Mouse (Mus musculus) heart, embryonic 10.5 days (tissue): ENCODE results near the gene Abi2. TPM values are rescaled to one million over a fixed set of nuclear protein-coding genes. Genes with fewer than 3 reads are reported as not detected.

Source experiments
- DNase-seq: peaks from one replicate; pipeline ENCODE4 v3.0.0-alpha.2; 2017; ENCODE audit warnings: low spot score
- H3K27ac ChIP-seq: fragments of 300-500 bp; sonication (generic); 2 replicates; pipeline ENCODE4 v1.5.1; 2016; ENCODE audit warnings: mild to moderate bottlenecking
- H3K27me3 ChIP-seq: fragments of 300-500 bp; sonication (generic); 2 replicates; pipeline ENCODE4 v1.6.1; 2016; ENCODE audit warnings: mild to moderate bottlenecking; ENCODE audit not compliant: poor library complexity, insufficient read depth, severe bottlenecking
- H3K36me3 ChIP-seq: fragments of 300-500 bp; sonication (generic); 2 replicates; pipeline ENCODE4 v1.6.1; 2016; ENCODE audit warnings: mild to moderate bottlenecking, moderate library complexity
- H3K4me1 ChIP-seq: fragments of 300-500 bp; sonication (generic); 2 replicates; pipeline ENCODE4 v1.6.1; 2016; ENCODE audit warnings: mild to moderate bottlenecking
- H3K4me3 ChIP-seq: fragments of 300-500 bp; sonication (generic); 2 replicates; pipeline ENCODE4 v1.5.1; 2016; ENCODE audit warnings: mild to moderate bottlenecking, moderate library complexity
- H3K9me3 ChIP-seq: fragments of 300-500 bp; sonication (generic); 2 replicates; pipeline ENCODE4 v1.6.1; 2016; ENCODE audit warnings: mild to moderate bottlenecking, moderate library complexity
- WGBS: fragments of 180-500 bp; shearing (Covaris S2); methylation state at CpG from one replicate; pipeline ENCODE4 v1.1.7; 2016; 5-methylcytosine and 5-hydroxymethylcytosine counted together
- polyA plus RNA-seq: library from polyadenylated mRNA; unstranded; fragments of >200 nt; fragmentation: Nextera tagmentation; extraction: Ambion mirVana; gene quantifications from 2 replicates; pipeline ENCODE4 v1.2.1, GENCODE M21; 2016

Abi2 gene
- 36.4 and 46.6 TPM in 2 replicates for polyA plus RNA-seq

DNA sequence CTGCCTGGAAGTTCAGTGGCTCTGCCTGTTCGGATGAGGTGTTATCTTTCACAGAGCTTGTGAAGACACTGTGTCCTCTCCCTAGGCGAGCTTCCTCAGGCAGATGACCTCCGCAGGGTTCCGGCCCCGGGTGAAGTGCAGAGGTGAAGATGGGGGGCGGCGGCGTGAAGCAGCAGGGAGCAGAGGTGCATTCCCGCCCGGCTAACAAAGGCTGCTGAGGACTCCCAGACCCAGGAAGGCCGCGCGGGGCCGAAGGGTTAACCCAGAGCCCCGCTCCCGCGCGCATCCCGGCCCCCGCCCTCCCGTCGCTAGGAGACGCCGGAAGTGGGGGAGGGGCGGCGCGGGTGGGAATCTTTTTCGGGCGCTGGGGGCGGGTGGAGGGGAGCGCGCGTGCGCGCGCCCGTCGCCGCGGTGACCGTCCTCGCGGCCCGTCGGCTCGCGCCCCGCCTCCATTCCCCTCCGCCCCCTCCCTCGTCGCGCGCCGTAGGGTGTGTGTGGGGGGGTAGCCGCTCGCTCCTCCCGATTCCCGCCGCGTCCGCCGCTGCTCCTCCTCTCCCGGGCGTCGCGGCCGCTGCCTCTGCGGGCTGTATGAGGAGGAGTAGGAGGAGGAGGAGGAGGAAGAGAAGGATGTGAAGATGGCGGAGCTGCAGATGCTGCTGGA lies at the start of gene Abi2:
Abi2 (plus strand) TSS at position 452 of the 661 bp plus-strand sequence.
- peak; percentile 94 for DNase-seq
- Histone ChIP-seq H3K27me3 (no peaks in the 10 kb centered on the region), H3K4me3 (peak within 1 kb of the TSS; percentile 96), H3K27ac (peak within 1 kb of the TSS; percentile 98), H3K36me3 (no peaks in the 10 kb centered on the region), H3K4me1 (peaks cover 22% of the 10 kb centered on the region), H3K9me3 (no peaks in the 10 kb centered on the region)
- under 1% methylated on average over 52 of the region's 69 CpGs for WGBS

DNA sequence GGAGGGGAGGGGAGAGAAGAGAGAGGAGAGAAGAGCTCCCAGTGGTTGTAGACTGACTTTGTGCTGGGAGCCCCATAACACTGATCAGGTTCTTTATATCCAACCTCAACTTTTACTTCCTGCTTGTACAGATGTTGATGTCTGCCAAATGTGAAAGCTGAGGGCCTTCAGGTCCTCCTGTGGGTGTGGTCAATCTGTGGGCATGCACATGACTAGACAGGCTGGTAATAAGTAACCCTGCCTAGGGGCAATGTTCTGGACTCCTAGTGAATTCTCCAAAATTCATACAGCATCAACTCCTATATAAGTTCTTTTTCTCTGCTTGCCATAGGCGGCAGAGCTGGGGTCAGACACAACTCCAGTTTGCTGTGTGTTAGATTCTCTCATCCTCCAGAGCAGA lies 47.8 kb upstream of the Abi2 start:
- no peak overlapping the region for H3K4me3 ChIP-seq
- DNase-seq: no peak
- H3K4me1 ChIP-seq: no peaks in the 10 kb centered on the region
- 87% methylated on average over 1 of the region's 1 CpGs for WGBS
- H3K36me3 ChIP-seq: peaks cover 50% of the 10 kb centered on the region
- no peaks in the 10 kb centered on the region for H3K9me3 ChIP-seq
- H3K27ac ChIP-seq: no peak overlapping the region
- H3K27me3 ChIP-seq: no peaks in the 10 kb centered on the region

DNA sequence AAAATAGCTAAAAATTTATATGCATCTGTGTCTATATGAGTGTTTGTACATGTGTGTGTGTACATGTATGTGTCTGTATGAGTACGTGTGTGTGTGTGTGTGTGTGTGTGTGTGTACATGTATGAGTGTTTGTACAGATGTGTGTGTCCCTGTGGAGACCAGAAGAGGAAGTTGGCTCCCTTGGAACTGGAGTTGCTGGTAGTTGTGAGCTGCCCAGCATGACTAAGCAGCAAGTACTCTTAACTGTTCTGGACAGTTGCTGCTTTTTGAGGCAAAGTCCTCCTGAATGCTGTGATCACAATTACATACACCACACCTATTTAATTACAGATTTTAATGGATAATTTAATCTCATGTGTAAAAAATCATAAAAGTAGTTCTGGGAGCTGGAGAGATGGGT lies 32.9 kb upstream of the Abi2 start:
- no peak for DNase-seq
- H3K27ac ChIP-seq: no peak overlapping the region
- H3K4me3 ChIP-seq: no peak overlapping the region
- H3K36me3 ChIP-seq: peaks cover 94% of the 10 kb centered on the region
- no peaks in the 10 kb centered on the region for H3K4me1 ChIP-seq
- no peaks in the 10 kb centered on the region for H3K27me3 ChIP-seq
- WGBS: 86% methylated on average over 1 of the region's 1 CpGs
- H3K9me3 ChIP-seq: no peaks in the 10 kb centered on the region

DNA sequence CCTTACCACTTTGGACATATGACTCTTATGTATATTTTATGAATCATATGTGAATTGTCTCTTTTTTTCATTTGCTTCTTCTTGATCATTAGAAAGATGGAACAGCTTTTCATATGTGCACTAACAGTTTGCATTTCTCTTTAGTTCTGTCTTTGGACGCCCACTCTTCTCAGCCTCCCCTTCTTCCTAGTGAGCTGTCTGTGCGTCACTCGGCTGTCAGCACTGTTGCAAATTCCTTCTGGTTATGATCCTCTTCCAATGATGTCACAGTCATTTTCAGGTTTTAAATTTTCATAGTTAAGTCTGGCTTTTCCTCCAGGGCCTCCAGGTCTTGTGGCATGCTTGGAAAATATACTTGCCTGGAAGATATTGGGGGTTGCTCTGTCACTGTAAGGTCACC lies 27.5 kb upstream of the Abi2 start:
- no peak for DNase-seq
- Histone ChIP-seq H3K36me3 (peaks cover 79% of the 10 kb centered on the region), H3K9me3 (no peaks in the 10 kb centered on the region), H3K4me3 (no peak overlapping the region), H3K27ac (no peak overlapping the region), H3K4me1 (no peaks in the 10 kb centered on the region), H3K27me3 (no peaks in the 10 kb centered on the region)
- 92% methylated on average over 3 of the region's 3 CpGs for WGBS

DNA sequence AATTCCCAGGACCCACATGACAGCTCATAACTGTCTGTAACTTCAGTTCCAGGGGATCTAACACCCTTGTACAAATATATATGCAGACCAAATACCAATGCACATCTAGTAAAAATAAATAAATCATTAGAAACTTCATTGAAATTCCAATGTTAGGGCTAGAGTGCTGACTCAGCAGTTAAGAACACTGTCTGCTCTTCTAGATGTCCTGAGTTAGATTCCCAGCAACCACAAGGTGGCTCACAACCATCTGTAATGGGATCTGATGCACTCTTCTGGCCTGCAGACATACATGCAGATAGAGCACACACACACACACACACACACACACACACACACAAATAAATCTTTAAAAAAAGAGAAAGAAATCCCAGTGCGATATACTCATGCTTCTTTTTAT lies 4.6 kb upstream of the Abi2 start:
- no peak overlapping the region for H3K27ac ChIP-seq
- H3K27me3 ChIP-seq: no peaks in the 10 kb centered on the region
- WGBS: 87% methylated on average over 1 of the region's 1 CpGs
- no peak for DNase-seq
- no peak overlapping the region for H3K4me3 ChIP-seq
- no peaks in the 10 kb centered on the region for H3K36me3 ChIP-seq
- H3K9me3 ChIP-seq: no peaks in the 10 kb centered on the region
- H3K4me1 ChIP-seq: peaks cover 19% of the 10 kb centered on the region

DNA sequence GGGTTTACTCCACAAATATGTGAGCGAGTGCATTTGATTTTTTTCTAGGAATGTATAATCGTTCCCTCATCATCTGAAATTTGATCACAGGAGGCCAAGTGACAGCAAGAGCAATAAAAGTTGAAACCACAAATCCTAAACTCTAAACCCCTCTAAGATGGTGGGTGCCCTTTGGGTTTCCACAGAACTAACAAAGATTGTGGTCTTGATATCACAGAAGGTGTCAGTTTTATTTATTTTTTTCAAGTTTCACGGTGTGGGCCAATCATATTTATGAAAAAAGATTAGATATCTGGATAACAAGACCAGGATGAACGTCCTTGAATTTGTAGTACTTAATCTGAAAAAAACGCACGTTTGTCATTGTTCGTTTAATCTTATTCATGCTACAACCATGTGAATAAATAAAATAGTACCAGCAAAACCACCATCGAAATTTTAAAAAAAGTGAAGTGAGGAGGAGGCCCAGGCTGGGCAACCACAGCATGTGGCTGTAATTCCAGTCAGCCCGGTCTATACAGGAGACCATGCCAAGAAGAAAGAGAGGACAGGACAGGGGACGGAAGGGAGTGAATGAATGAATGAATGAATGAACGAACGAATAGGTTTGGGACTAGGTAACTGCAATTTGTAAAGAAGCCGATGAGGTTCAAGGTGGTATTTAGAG lies 785 bp upstream of the Abi2 start:
- H3K4me3 ChIP-seq: peak overlapping the region; percentile 96
- no peak for DNase-seq
- peak overlapping the region; percentile 98 for H3K27ac ChIP-seq
- no peaks in the 10 kb centered on the region for H3K9me3 ChIP-seq
- no peaks in the 10 kb centered on the region for H3K27me3 ChIP-seq
- no peaks in the 10 kb centered on the region for H3K36me3 ChIP-seq
- H3K4me1 ChIP-seq: peaks cover 22% of the 10 kb centered on the region
- WGBS: 18% methylated on average over 13 of the region's 13 CpGs

DNA sequence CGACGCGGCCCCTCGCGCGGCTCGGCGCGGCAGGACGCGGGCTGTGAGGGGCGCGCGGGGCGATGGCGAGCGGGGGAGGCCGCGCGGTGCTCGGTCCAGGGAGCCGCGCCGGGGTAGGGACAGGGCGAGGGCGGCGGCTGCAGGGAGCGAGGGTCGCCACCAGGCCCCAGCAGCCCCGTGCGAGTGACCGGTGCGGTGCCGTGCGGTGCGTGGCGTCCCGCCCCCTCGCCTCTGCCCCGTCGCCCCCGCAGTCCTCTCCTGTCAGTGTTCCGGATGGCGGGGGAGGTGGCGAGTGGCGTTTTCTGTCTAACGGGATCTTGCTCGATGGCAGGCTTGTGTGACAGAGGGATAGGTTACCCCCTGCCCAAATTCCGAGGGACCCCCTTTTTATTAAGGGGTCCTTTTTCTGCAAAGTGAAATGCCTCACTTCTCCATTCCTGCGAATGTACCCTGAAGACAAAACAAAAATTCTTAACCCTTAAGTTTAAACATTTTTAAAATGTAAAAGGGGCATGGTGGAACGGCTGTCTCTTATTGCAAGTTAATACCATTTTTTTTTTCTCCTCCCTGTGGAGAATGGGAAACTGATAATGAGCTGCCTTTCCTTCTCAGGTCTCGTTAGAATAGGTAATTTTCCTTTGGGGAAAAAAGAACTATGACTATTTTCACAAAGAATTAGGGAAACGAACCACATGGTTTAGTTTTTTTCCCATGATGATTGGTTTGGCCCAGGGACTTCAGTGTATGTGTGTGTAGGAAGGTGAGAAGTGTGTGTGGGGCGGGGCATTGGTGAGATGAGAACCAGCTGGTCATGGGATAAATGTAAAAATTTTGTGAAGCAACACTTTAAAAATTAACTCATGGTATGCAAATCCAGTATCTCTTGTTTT lies 754 bp downstream of the Abi2 start:
- H3K4me1 ChIP-seq: peaks cover 22% of the 10 kb centered on the region
- peak; percentile 78 for DNase-seq
- 1% methylated on average over 53 of the region's 54 CpGs for WGBS
- no peaks in the 10 kb centered on the region for H3K9me3 ChIP-seq
- H3K27me3 ChIP-seq: no peaks in the 10 kb centered on the region
- no peaks in the 10 kb centered on the region for H3K36me3 ChIP-seq
- peak overlapping the region; percentile 96 for H3K4me3 ChIP-seq
- H3K27ac ChIP-seq: peak overlapping the region; percentile 98

DNA sequence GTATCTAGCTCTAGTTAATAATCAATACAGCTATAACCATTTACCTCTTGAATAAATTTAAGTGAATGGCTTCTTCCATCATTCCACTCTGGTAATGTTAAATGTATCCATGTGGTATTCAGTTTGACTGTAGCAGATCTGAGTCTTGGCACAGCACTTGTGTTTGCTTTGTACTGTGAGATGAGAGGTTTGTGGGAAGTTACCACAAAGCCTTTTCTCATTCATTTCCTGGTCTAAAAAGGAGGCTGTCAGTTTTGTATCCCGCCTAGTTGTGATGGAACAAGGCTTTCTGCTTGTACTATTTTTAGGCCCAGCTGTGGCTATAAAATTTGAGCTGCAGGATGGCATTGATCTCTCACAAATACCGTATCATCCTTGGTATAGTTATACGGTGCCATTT lies 7.3 kb downstream of the Abi2 start:
- Histone ChIP-seq H3K4me1 (peaks cover 2% of the 10 kb centered on the region; the same call in 1 of the 2 replicates), H3K4me3 (no peak overlapping the region), H3K9me3 (no peaks in the 10 kb centered on the region), H3K27ac (no peak overlapping the region), H3K36me3 (no peaks in the 10 kb centered on the region; the same call in 1 of the 2 replicates), H3K27me3 (no peaks in the 10 kb centered on the region)
- DNase-seq: no peak
- 76% methylated on average over 3 of the region's 3 CpGs for WGBS

DNA sequence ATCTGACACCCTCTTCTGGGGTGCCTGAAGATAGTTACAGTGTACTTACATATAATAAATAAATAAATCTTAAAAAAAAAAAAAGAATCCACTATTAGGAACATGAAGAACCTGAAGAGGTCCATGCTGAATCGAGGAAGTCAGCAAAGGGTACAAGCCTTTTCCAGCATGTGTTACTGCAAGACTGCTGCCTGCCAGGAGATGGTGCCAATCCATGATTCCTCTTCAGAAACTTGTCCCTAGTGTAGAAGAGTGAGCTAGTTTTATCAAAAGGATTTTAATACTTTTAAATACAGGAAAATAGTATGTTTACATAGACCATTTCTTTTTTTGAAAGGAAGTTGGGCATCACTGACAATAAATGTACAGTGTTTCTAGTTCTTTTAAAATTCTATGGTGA lies 14.5 kb downstream of the Abi2 start:
- DNase-seq: no peak
- H3K27ac ChIP-seq: no peak overlapping the region
- WGBS: 87% methylated on average over 1 of the region's 1 CpGs

DNA sequence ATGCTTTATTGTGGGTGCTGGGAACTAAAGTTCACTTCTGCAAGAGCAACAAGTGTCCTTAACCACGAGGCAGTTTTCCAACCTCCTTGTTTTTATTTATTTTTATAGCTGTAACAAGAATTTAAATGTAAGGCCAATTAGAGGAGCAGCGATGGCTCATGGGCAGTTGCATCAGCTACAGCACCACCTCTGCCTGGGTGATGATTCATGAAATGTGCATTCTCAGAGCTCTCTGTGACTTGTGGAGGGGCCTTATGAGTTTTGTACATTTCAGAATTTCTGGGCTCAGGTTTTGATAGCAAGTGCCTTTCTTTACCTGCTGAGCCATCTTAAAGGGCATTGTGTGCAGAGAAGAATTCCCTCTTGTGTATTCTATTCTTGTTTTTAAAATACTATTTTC lies 18.9 kb downstream of the Abi2 start:
- no peak overlapping the region for H3K27ac ChIP-seq
- 94% methylated on average over 2 of the region's 2 CpGs for WGBS
- H3K9me3 ChIP-seq: no peaks in the 10 kb centered on the region

More for the DNA sequence above, 14.5 kb downstream of the Abi2 start:
- H3K27me3 ChIP-seq: no peaks in the 10 kb centered on the region
- no peak overlapping the region for H3K4me3 ChIP-seq
- no peaks in the 10 kb centered on the region for H3K9me3 ChIP-seq
- H3K36me3 ChIP-seq: 0 out of 2 replicates have a peak, but pooled peaks cover 13% of the 10 kb centered on the region
- no peaks in the 10 kb centered on the region for H3K4me1 ChIP-seq

DNA sequence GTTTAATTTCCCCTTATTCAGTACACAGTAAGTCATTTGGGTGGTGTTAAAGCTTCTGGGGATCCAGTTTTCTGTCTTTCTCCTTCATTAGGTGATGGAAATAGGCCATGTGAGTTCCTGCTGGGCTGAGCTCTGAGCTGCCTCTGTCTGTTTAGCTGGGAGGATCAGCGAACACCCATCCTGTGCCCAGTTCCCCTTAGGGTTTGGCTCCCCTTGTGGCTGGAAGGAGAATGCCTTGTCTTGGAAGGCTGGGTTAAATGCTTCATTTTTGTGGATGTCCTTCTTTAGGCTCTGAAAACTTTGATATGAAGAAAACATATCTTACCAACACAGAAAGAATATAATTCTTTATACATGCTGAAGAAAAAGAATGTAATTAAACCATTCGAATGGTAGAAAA lies 19.5 kb downstream of the Abi2 start:
- no peaks in the 10 kb centered on the region for H3K9me3 ChIP-seq
- no peaks in the 10 kb centered on the region for H3K4me1 ChIP-seq
- 75% methylated on average over 2 of the region's 2 CpGs for WGBS
- H3K36me3 ChIP-seq: 0 out of 2 replicates have a peak, but pooled peaks cover 10% of the 10 kb centered on the region
- no peak for DNase-seq
- no peak overlapping the region for H3K27ac ChIP-seq
- no peak overlapping the region for H3K4me3 ChIP-seq
- H3K27me3 ChIP-seq: no peaks in the 10 kb centered on the region

More for the DNA sequence above, 18.9 kb downstream of the Abi2 start:
- H3K4me1 ChIP-seq: no peaks in the 10 kb centered on the region
- no peak for DNase-seq
- 0 out of 2 replicates have a peak, but pooled peaks cover 10% of the 10 kb centered on the region for H3K36me3 ChIP-seq
- no peaks in the 10 kb centered on the region for H3K27me3 ChIP-seq
- H3K4me3 ChIP-seq: no peak overlapping the region

DNA sequence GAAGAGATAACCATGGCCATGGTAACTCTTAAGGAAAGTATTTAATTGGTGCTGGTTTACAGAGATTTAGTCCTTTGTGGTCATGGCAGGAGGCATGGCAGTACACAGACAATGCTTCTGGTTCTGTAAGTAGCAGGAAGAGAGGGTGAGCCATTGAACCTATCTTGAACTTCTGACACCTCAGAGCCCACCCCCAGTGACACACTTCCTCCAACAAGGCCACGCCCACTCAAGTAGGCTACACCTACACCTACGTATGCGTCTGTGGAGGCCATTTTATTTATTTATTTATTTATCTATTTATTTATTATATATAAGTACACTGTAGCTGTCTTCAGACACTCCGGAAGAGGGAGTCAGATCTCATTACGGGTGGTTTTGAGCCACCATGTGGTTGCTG lies 22.1 kb downstream of the Abi2 start:
- H3K27me3 ChIP-seq: no peaks in the 10 kb centered on the region
- H3K9me3 ChIP-seq: no peaks in the 10 kb centered on the region
- 88% methylated on average over 5 of the region's 5 CpGs for WGBS
- peaks cover 14% of the 10 kb centered on the region for H3K36me3 ChIP-seq
- no peak overlapping the region for H3K4me3 ChIP-seq
- H3K4me1 ChIP-seq: no peaks in the 10 kb centered on the region
- DNase-seq: no peak
- H3K27ac ChIP-seq: no peak overlapping the region

DNA sequence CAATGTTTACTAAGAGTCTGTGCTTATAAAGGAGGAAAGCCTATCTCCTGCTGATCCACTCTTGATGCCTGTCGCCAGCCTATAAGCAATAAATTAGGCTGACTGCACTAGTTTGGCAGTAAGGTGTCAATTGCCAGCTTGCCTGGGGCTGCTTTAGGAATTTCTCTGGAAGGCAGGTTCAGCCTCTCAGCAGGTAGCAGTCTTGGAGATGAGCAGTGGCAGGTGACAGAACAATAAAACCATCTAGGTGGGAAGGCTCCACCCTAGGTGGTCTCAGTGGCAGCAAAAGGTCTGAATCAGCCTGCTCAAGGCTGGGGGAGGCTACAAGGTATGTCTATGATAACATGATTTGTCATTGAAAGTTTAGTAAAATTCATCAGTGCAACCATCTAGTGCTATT lies 23.1 kb downstream of the Abi2 start:
- H3K9me3 ChIP-seq: no peaks in the 10 kb centered on the region
- 29% methylated on average over 1 of the region's 1 CpGs for WGBS
- no peak overlapping the region for H3K27ac ChIP-seq
- H3K27me3 ChIP-seq: no peaks in the 10 kb centered on the region
- no peaks in the 10 kb centered on the region for H3K4me1 ChIP-seq
- H3K36me3 ChIP-seq: peaks cover 17% of the 10 kb centered on the region
- no peak overlapping the region for H3K4me3 ChIP-seq
- no peak for DNase-seq
